Mouse (Mus musculus): ENCODE results near the gene Banf1. TPM values are rescaled to one million over a fixed set of nuclear protein-coding genes. Genes with fewer than 3 reads are reported as not detected.

Banf1 gene
- polyA plus RNA-seq (2012; fragmentation: generic; extraction: Trizol), result 506 TPM
- long read RNA-seq, experiment 1, transcript Banf1-204 (2 exons, 743 nt), result minor isoform, 7 of 355 reads
- long read RNA-seq, experiment 1, transcript Banf1-201 (3 exons, 1,261 nt), result major isoform, 307 of 355 reads
- long read RNA-seq, experiment 1, transcript Banf1-202 (3 exons, 758 nt), result minor isoform, 13 of 355 reads
- long read RNA-seq, experiment 1, partial matches to known transcripts, result 20 of 355 reads
- long read RNA-seq, experiment 1, other reads (novel, unspliced or antisense), result 8 of 355 reads
- long read RNA-seq, experiment 2, transcript Banf1-201 (3 exons, 1,261 nt), result major isoform, 65 of 73 reads
- long read RNA-seq, experiment 2, partial matches to known transcripts, result 1 of 73 reads
- long read RNA-seq, experiment 2, other reads (novel, unspliced or antisense), result 2 of 73 reads

DNA sequence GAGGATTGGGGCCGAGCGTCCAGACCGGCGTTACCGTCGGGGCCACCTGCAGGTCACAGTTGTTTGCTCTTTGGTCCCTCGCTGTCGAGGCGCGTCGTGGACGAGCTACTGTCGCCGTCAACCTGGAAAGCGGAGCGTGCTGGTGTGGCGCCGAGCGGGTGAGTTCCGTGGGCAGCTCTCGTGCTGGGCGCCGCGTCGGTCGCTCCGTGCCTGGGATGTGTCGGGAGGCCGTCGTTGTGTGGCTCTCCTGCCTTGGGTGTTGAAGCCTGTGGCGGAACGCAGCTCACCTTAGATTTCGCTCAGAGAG lies at the start of gene Banf1:
TSS of gene Banf1 (minus strand) at position 116 of the 307 bp plus-strand sequence.
- Histone ChIP-seq H3K79me2 (ENCODE audit: control insufficient read depth, insufficient read depth) (peaks cover 79% of the 10 kb centered on the region), H3ac (ENCODE audit: control insufficient read depth, insufficient read length, low read depth) (peak within 1 kb of the TSS; percentile 87), H3K27me3 (ENCODE audit: control insufficient read depth, insufficient read depth, insufficient read length) (no peaks in the 10 kb centered on the region), H3K79me3 (ENCODE audit: low read depth) (peaks cover 49% of the 10 kb centered on the region), H3K4me3 (ENCODE audit: insufficient read depth, poor library complexity, severe bottlenecking) (peak within 1 kb of the TSS; percentile 100), H3K36me3 (ENCODE audit: control insufficient read depth, insufficient read depth) (peaks cover 62% of the 10 kb centered on the region)
- TF ChIP-seq MAX (IDR thresholded peaks at IDR 0.05) (no peak), FOSL1 (IDR thresholded peaks at IDR 0.05; ENCODE audit: insufficient read depth, low read length, poor library complexity, severe bottlenecking) (no peak), MYOD1 (IDR thresholded peaks at IDR 0.05; ENCODE audit: control insufficient read depth, insufficient read length, low read depth) (no peak), CTCF (IDR thresholded peaks at IDR 0.05; ENCODE audit: control insufficient read depth, insufficient read depth, insufficient read length) (no peak), MYOG (IDR thresholded peaks at IDR 0.05; ENCODE audit: control insufficient read depth, extremely low read depth, insufficient read length) (no peak)

DNA sequence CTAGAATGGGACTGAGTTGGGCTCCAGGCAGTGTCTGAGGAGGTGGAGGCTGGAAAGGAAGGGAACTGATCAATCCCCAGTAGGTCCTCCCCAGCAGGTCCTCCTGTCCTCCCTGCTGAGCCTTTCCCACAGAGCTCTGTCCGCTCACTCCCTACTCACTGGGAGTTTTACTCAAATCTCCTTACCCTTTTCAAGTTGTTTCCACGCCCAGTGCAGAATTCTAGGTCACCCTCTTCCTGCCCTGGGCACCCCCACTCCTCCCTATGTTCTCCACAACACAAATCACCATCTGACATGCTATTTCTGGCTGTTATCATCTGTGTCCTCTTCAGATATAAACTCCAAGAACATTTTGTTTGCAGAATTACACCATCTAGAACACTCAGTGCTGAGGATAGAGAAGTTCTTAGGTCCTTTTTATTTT lies 47.6 kb upstream of the Banf1 start:
- H3K27me3 ChIP-seq (ENCODE audit: control insufficient read depth, insufficient read depth, insufficient read length), result no peaks in the 10 kb centered on the region

GRCm38 (mm10) chr19:5413840-5414239 lies 46.9 kb upstream of the Banf1 start:
- no peaks in the 10 kb centered on the region for H3K36me3 ChIP-seq (ENCODE audit: control insufficient read depth, insufficient read depth)
- no peaks in the 10 kb centered on the region for H3K79me3 ChIP-seq (ENCODE audit: low read depth)
- no peak for TF ChIP-seq MYOD1 (IDR thresholded peaks at IDR 0.05; ENCODE audit: control insufficient read depth, insufficient read length, low read depth)
- H3K27me3 ChIP-seq (ENCODE audit: control insufficient read depth, insufficient read depth, insufficient read length), result no peaks in the 10 kb centered on the region
- H3K79me2 ChIP-seq (ENCODE audit: control insufficient read depth, insufficient read depth), result no peaks in the 10 kb centered on the region
- no peak overlapping the region for H3K4me3 ChIP-seq (ENCODE audit: insufficient read depth, poor library complexity, severe bottlenecking)
- no peak overlapping the region for H3ac ChIP-seq (ENCODE audit: control insufficient read depth, insufficient read length, low read depth)

More for the DNA sequence above, 47.6 kb upstream of the Banf1 start:
- H3K4me3 ChIP-seq (ENCODE audit: insufficient read depth, poor library complexity, severe bottlenecking), result no peak overlapping the region
- TF ChIP-seq USF1 (IDR thresholded peaks at IDR 0.05; ENCODE audit: low read depth), result no peak
- no peak for TF ChIP-seq CTCF (IDR thresholded peaks at IDR 0.05; ENCODE audit: control insufficient read depth, insufficient read depth, insufficient read length)
- TF ChIP-seq MYOG (IDR thresholded peaks at IDR 0.05; ENCODE audit: control insufficient read depth, extremely low read depth, insufficient read length), result no peak
- no peak for TF ChIP-seq CEBPB (IDR thresholded peaks at IDR 0.05; ENCODE audit: low read depth)
- TF ChIP-seq MAX (IDR thresholded peaks at IDR 0.05), result no peak
- no peak for TF ChIP-seq FOSL1 (IDR thresholded peaks at IDR 0.05; ENCODE audit: insufficient read depth, low read length, poor library complexity, severe bottlenecking)
- TF ChIP-seq MYOD1 (IDR thresholded peaks at IDR 0.05; ENCODE audit: control insufficient read depth, insufficient read length, low read depth), result no peak
- no peaks in the 10 kb centered on the region for H3K36me3 ChIP-seq (ENCODE audit: control insufficient read depth, insufficient read depth)
- H3K79me3 ChIP-seq (ENCODE audit: low read depth), result no peaks in the 10 kb centered on the region
- no peaks in the 10 kb centered on the region for H3K79me2 ChIP-seq (ENCODE audit: control insufficient read depth, insufficient read depth)
- H3ac ChIP-seq (ENCODE audit: control insufficient read depth, insufficient read length, low read depth), result no peak overlapping the region

- Histone ChIP-seq H3K79me3 (ENCODE audit: low read depth) (no peaks in the 10 kb centered on the region), H3K79me2 (ENCODE audit: control insufficient read depth, insufficient read depth) (no peaks in the 10 kb centered on the region), H3K27me3 (ENCODE audit: control insufficient read depth, insufficient read depth, insufficient read length) (no peaks in the 10 kb centered on the region), H3ac (ENCODE audit: control insufficient read depth, insufficient read length, low read depth) (no peak overlapping the region), H3K36me3 (ENCODE audit: control insufficient read depth, insufficient read depth) (no peaks in the 10 kb centered on the region), H3K4me3 (ENCODE audit: insufficient read depth, poor library complexity, severe bottlenecking) (no peak overlapping the region)
- TF ChIP-seq CTCF (IDR thresholded peaks at IDR 0.05; ENCODE audit: control insufficient read depth, insufficient read depth, insufficient read length) (no peak), FOSL1 (IDR thresholded peaks at IDR 0.05; ENCODE audit: insufficient read depth, low read length, poor library complexity, severe bottlenecking) (no peak), MYOG (IDR thresholded peaks at IDR 0.05; ENCODE audit: control insufficient read depth, extremely low read depth, insufficient read length) (no peak), MAX (IDR thresholded peaks at IDR 0.05) (no peak), CEBPB (IDR thresholded peaks at IDR 0.05; ENCODE audit: low read depth) (no peak), MYOD1 (IDR thresholded peaks at IDR 0.05; ENCODE audit: control insufficient read depth, insufficient read length, low read depth) (no peak)
These were observed 45.0 kb upstream of the Banf1 start for GRCm38 (mm10) chr19:5411961-5412360.

DNA sequence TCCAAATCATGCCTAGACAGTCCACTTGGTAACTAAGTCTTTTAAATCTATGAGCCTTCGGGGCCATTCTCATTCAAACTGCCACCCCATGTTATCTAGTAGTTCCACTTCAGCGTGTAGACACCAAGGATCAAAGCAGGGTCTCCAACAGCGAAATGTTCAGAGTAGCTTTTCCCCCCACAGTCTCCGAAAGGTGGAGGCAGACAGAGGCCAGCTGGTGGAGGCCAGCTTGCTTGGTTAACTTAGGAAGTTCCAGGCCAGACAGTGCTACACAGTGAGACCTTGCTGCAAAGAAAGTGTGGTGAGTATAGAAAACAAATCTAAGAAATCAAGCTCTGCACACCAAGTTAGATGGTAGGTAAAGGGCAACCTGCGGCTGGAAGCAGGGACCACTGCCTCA lies 43.7 kb upstream of the Banf1 start:
- no peak overlapping the region for H3ac ChIP-seq (ENCODE audit: control insufficient read depth, insufficient read length, low read depth)
- no peaks in the 10 kb centered on the region for H3K79me3 ChIP-seq (ENCODE audit: low read depth)
- no peak overlapping the region for H3K4me3 ChIP-seq (ENCODE audit: insufficient read depth, poor library complexity, severe bottlenecking)
- TF ChIP-seq FOSL1 (IDR thresholded peaks at IDR 0.05; ENCODE audit: insufficient read depth, low read length, poor library complexity, severe bottlenecking) (no peak), CTCF (IDR thresholded peaks at IDR 0.05; ENCODE audit: control insufficient read depth, insufficient read depth, insufficient read length) (no peak), MYOD1 (IDR thresholded peaks at IDR 0.05; ENCODE audit: control insufficient read depth, insufficient read length, low read depth) (no peak), MAX (IDR thresholded peaks at IDR 0.05) (no peak), USF1 (IDR thresholded peaks at IDR 0.05; ENCODE audit: low read depth) (no peak), MYOG (IDR thresholded peaks at IDR 0.05; ENCODE audit: control insufficient read depth, extremely low read depth, insufficient read length) (no peak), CEBPB (IDR thresholded peaks at IDR 0.05; ENCODE audit: low read depth) (no peak)
- no peaks in the 10 kb centered on the region for H3K79me2 ChIP-seq (ENCODE audit: control insufficient read depth, insufficient read depth)
- H3K36me3 ChIP-seq (ENCODE audit: control insufficient read depth, insufficient read depth), result no peaks in the 10 kb centered on the region
- H3K27me3 ChIP-seq (ENCODE audit: control insufficient read depth, insufficient read depth, insufficient read length), result no peaks in the 10 kb centered on the region

GRCm38 (mm10) chr19:5409068-5409467 lies 42.1 kb upstream of the Banf1 start:
- no peaks in the 10 kb centered on the region for H3K79me2 ChIP-seq (ENCODE audit: control insufficient read depth, insufficient read depth)
- TF ChIP-seq MYOG (IDR thresholded peaks at IDR 0.05; ENCODE audit: control insufficient read depth, extremely low read depth, insufficient read length), result no peak
- TF ChIP-seq CEBPB (IDR thresholded peaks at IDR 0.05; ENCODE audit: low read depth), result no peak
- no peak for TF ChIP-seq USF1 (IDR thresholded peaks at IDR 0.05; ENCODE audit: low read depth)
- TF ChIP-seq CTCF (IDR thresholded peaks at IDR 0.05; ENCODE audit: control insufficient read depth, insufficient read depth, insufficient read length), result no peak
- TF ChIP-seq MYOD1 (IDR thresholded peaks at IDR 0.05; ENCODE audit: control insufficient read depth, insufficient read length, low read depth), result no peak
- no peak for TF ChIP-seq MAX (IDR thresholded peaks at IDR 0.05)
- no peak for TF ChIP-seq FOSL1 (IDR thresholded peaks at IDR 0.05; ENCODE audit: insufficient read depth, low read length, poor library complexity, severe bottlenecking)

More at GRCm38 (mm10) chr19:5409068-5409467, 42.1 kb upstream of the Banf1 start:
- Histone ChIP-seq H3ac (ENCODE audit: control insufficient read depth, insufficient read length, low read depth) (no peak overlapping the region), H3K27me3 (ENCODE audit: control insufficient read depth, insufficient read depth, insufficient read length) (no peaks in the 10 kb centered on the region), H3K36me3 (ENCODE audit: control insufficient read depth, insufficient read depth) (no peaks in the 10 kb centered on the region), H3K4me3 (ENCODE audit: insufficient read depth, poor library complexity, severe bottlenecking) (no peak overlapping the region), H3K79me3 (ENCODE audit: low read depth) (no peaks in the 10 kb centered on the region)
